Mouse (Mus musculus): ENCODE data around the gene Cyp2ab1.
"Not testable (repeated sequence)": the region's sequence is repeated elsewhere in the genome, so short reads cannot be mapped to it uniquely, and the experiment has no call there.

Gene Cyp2ab1

DNA sequence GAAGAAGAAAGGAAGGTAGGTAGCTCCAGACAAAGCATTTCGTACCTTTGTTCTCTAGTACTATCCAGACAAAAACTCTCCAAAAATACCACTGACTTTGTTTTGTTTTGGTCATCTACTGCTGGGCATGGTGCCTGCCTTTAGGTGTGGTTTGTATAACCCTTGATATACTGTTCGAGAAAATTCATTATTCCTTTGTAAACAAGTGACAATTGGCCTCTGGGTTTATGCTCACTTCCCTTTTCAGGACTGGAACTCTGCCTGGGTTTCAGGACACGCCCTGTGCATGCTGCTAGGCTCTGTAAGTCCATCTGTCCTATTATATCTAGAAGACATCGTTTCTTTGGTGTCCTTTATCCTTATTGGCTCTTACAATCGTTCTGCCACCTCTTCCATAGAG lies at the start of gene Cyp2ab1:
TSS of gene Cyp2ab1 (minus strand) at position 119 of the 400 bp plus-strand sequence.
- no peak for DNase-seq (ENCODE audit: low spot score in 2 of 2)

- no peak for DNase-seq (ENCODE audit: low spot score in 2 of 2)
These were observed 46.5 kb upstream of the Cyp2ab1 start for GRCm38 (mm10) chr16:20371731-20372130.

DNA sequence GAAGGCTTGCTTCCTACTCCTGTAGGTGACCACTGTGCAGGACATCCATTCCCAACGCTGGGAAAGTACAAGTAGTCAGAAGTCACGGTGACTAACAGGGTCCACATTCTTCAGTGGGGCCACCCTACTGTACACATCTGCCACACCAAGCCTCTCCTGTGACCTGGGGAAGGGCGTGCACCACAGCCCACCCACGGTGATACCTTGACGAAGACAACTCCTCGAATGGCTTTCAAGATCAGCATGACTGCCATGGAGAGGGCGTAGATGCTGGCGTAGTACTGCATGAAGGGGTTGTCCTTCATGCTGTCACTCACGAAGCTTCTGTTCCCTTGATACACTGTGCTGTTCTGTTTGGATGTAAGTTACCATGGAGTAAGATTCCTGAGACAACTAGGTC lies 43.0 kb upstream of the Cyp2ab1 start:
- DNase-seq (ENCODE audit: low spot score in 2 of 2), result no peak

- DNase-seq (ENCODE audit: low spot score in 2 of 2), result no peak
These were observed 36.9 kb upstream of the Cyp2ab1 start for GRCm38 (mm10) chr16:20362121-20362520.

DNA sequence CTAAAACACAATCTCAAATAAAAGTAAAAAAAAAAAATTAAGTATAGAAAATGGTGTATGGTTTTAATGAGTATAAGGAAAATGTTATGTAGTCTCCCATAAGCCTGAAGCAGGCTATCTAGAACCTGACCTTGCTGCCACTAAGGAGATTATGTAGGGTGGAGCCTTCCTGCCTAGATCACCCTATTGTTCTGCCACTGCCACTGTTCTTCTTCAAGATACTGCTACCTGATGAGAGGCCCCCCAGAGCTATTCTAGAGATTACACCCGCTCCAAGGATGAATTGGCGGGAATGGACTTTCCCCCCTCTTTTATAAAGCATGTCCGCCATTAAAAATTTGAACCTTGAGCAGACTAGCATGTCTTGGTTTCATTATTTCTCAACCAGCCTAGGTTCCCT lies 36.3 kb upstream of the Cyp2ab1 start:
- DNase-seq (ENCODE audit: low spot score in 2 of 2), result not testable (repeated sequence)

- DNase-seq (ENCODE audit: low spot score in 2 of 2), result peak in 1 of 2 experiments; percentile 3
These were observed 34.6 kb upstream of the Cyp2ab1 start for GRCm38 (mm10) chr16:20359643-20360295.

GRCm38 (mm10) chr16:20357837-20358236 lies 32.6 kb upstream of the Cyp2ab1 start:
- peak; percentile 6 to 30 for DNase-seq (ENCODE audit: low spot score in 2 of 2)

GRCm38 (mm10) chr16:20354762-20355161 lies 29.6 kb upstream of the Cyp2ab1 start:
- no peak for DNase-seq (ENCODE audit: low spot score in 2 of 2)

GRCm38 (mm10) chr16:20354011-20354410 lies 28.8 kb upstream of the Cyp2ab1 start:
- DNase-seq (ENCODE audit: low spot score in 2 of 2), result no peak

DNA sequence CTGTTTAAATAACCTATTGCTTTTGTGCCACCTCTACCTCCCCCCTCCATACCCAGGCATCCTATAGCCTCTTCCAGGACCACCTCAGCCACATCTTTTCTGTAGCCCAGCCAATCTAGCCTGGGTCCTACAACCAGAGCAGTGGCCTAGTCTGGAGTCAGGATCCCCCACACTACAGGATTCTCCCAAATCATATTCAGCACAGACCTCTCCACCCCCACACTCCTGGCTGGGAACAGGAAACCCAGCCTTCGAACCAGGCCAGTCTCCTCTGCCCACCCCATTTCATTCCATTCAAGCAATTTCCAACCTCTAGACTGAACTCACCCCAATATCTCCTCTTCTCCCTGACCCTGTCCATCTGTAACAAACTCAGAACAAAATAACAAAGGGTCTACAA lies 20.3 kb upstream of the Cyp2ab1 start:
- DNase-seq (ENCODE audit: low spot score in 2 of 2), result no peak

DNA sequence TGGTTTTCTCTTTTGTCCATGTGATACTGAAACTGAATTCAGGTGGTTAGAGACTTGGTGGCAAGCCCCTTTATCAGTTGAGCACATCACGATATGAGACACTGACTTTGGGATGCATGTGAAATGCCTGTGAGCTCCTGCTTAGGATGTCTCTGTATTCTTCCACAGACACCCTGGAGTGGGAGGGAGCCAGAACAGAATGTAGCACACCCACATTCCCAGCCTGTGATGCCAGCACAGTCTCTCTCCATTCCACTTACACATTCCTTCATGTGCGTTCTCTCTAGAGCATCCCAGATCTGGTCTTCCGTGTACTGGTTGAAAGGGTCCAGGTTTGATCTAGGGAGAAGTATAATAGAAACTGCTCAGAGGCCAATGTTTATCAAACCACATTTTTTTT lies 13.4 kb upstream of the Cyp2ab1 start:
- no peak for DNase-seq (ENCODE audit: low spot score in 2 of 2)

DNA sequence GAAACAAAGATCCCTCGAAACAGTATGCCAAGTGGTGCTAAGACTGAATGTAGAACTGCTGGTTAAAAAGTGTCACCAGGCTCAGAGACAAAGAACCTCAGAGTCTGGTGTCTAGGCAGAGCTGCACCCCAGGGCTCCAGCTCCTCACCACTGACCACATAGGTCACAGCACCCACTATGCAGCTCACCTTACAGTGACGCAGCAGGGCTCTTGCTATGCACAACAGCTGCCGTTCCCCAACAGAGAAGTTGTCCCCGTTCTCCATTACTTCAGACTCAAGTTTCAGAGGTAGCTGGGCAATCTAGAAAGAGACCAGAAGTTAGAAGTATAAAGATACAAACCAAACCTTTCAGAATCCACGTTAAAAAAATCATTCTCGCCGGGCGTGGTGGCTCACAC lies 9.7 kb upstream of the Cyp2ab1 start:
- no peak for DNase-seq (ENCODE audit: low spot score in 2 of 2)

DNA sequence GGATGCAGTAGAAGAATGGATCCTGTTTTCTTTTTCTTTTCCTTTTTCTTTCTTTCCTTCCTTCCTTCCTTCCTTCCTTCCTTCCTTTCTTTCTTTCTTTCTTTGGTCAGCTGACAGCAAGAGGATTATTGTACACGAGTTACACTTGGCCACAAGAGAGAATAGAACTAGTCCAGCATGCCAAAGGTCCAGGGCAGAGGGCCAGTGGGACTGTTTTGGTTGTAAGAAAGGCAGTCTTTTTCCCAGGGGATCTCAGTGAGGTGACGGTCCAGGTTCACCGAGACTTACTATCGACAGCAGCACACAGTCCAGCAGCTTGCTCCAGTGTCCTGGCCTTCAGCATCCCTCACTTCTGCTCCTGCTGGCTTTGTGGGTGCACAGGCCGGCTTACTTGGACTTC lies 3.1 kb upstream of the Cyp2ab1 start:
- DNase-seq (ENCODE audit: low spot score in 2 of 2), result no peak

DNA sequence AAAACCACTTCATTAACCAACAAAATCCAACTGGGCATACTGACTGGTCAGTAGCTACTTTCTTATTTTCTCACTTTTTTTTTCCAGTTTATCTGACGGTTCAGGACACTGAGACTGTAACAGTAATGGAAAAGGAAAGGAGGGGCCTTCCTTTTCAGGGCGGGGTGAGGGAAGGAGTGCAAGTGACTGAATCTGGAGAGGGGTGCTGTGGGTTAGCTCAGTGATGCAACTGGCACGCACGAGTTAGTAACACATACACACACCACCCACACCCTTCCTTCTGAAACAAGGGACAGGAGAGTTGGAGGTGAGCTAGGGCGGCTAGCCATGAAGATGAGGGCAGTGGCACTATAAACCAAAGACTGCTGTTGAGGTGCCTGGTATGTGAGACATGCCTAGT lies 1.3 kb downstream of the Cyp2ab1 start:
- DNase-seq (ENCODE audit: low spot score in 2 of 2), result no peak

GRCm38 (mm10) chr16:20322274-20322673 lies 2.9 kb downstream of the Cyp2ab1 start:
- DNase-seq (ENCODE audit: low spot score in 2 of 2), result no peak

DNA sequence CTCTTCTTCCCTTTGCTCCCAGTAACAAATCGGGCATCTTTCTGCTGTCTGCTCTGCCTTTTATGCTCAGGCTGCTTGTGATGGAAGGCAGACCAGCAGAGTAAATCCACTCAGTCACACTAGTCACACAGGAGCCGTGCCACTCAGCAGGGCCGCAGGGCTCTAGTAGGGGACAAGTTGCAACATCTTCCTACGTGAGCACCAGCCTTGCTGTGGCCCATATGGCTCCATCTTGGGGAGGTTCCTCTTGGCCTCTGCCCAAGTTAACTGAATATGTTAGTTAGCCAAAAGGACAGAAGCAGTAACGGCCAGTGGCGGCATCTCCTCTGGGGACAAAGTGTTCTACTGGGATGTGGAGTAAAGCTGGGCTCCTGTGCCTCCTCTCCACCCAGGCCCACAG lies 8.4 kb downstream of the Cyp2ab1 start:
- DNase-seq (ENCODE audit: low spot score in 2 of 2), result no peak

DNA sequence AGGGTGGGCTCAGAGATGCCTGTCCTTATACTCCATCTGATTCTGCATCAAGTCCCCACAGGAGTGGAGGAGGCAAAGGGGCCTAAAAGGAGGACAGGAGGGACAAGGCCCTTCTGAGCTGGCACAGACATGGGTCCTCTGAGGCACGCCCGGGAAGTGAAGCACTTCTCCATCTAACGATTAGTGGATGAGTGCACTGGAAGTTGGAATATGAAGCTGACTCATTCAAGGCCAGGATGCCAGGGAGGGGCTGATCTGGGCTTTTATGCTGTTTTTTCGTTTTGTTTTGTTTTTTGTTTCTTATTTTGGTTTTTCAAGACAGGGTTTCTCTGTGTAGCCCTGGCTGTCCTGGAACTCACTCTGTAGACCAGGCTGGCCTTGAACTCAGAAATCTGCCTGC lies 9.9 kb downstream of the Cyp2ab1 start:
- DNase-seq (ENCODE audit: low spot score in 2 of 2), result no peak

DNA sequence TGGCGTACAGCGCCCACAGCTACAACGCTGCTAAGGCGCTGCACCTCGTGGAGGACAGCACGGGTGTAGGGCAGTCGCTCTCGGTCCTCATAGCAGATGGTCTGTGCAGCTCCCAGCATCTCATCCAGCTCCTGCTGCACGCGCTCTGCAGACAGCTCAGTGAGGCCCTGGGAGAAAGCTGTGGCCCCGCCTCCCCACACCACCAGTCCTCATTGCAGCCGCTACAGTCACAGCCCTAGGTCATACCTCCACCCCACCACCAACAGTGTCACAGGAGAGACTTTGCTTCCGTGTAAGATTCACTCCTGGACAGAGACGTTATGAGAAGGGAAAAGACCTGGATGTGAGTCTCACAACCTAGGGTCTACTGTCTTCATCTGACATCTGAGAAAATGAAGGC lies 12.9 kb downstream of the Cyp2ab1 start:
- DNase-seq (ENCODE audit: low spot score in 2 of 2), result no peak

- DNase-seq (ENCODE audit: low spot score in 2 of 2), result peak; percentile 71 to 79
These were observed 23.2 kb downstream of the Cyp2ab1 start, which contains the start of gene Parl for GRCm38 (mm10) chr16:20301770-20302649. TSS of gene Parl (minus strand) at chr16:20302387.

GRCm38 (mm10) chr16:20300076-20300475 lies 25.1 kb downstream of the Cyp2ab1 start:
- DNase-seq (ENCODE audit: low spot score in 2 of 2), result no peak

GRCm38 (mm10) chr16:20280238-20280637 lies 45.0 kb downstream of the Cyp2ab1 start:
- DNase-seq (ENCODE audit: low spot score in 2 of 2), result no peak

DNA sequence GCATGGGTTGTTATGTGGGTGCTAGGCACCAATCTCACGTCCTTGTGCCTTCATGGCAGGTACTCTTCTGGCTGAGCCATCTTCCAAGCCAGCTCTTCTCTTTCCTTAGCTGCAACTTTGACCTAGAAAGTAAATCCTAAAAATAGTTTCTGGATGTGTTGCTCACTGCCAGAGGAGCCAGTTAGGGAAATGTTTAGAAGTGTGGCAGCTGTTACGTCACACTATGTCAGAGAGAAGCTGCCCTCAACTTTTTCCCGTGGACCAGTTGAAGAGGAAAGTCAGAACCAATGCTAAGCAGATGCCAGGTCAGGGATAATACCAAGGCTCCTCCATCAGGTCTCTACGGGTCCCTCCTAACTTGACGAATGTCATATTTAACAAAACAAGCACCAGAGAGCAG lies 45.8 kb downstream of the Cyp2ab1 start:
- DNase-seq (ENCODE audit: low spot score in 2 of 2), result no peak

- no peak for DNase-seq (ENCODE audit: low spot score in 2 of 2)
These were observed 52.2 kb downstream of the Cyp2ab1 start for GRCm38 (mm10) chr16:20272994-20273393.

Measured in spleen, postnatal 36 days (tissue).